Mouse (Mus musculus) cerebral cortex, adult 2 months (tissue): Measurements from ENCODE around the gene Rfc2.

Source experiments
- WGBS: fragments of 180-500 bp; shearing (Covaris S2); methylation state at CpG from one replicate; pipeline ENCODE4 v1.1.7; 2018; 5-methylcytosine and 5-hydroxymethylcytosine counted together

Rfc2 gene

GRCm38 (mm10) chr5:134565696-134566095 is 15.5 kb upstream of the Rfc2 start:
- WGBS = 96% methylated on average over 6 of the region's 6 CpGs

GRCm38 (mm10) chr5:134567445-134567844 is 13.7 kb upstream of the Rfc2 start:
- 86% methylated on average over 4 of the region's 4 CpGs for WGBS

GRCm38 (mm10) chr5:134568030-134568429 is 13.1 kb upstream of the Rfc2 start:
- WGBS = 92% methylated on average over 3 of the region's 3 CpGs

GRCm38 (mm10) chr5:134568964-134569491 is 12.1 kb upstream of the Rfc2 start:
- 52% methylated on average over 8 of the region's 8 CpGs for WGBS

GRCm38 (mm10) chr5:134571730-134572507 is 9.2 kb upstream of the Rfc2 start:
- WGBS = 3% methylated on average over 23 of the region's 23 CpGs

- 57% methylated on average over 10 of the region's 10 CpGs for WGBS
Measured at GRCm38 (mm10) chr5:134572508-134573214, 8.5 kb upstream of the Rfc2 start.

- 98% methylated on average over 5 of the region's 5 CpGs for WGBS
Measured at GRCm38 (mm10) chr5:134575833-134576232, 5.3 kb upstream of the Rfc2 start.

GRCm38 (mm10) chr5:134576517-134577220 is 4.5 kb upstream of the Rfc2 start:
- WGBS = 83% methylated on average over 14 of the region's 14 CpGs

- WGBS = 92% methylated on average over 7 of the region's 7 CpGs
Measured at GRCm38 (mm10) chr5:134577534-134577933, 3.6 kb upstream of the Rfc2 start.

- WGBS = 60% methylated on average over 3 of the region's 3 CpGs
Measured at GRCm38 (mm10) chr5:134579135-134579534, 2.0 kb upstream of the Rfc2 start.

GRCm38 (mm10) chr5:134582221-134582907 is 1.2 kb downstream of the Rfc2 start:
- 7% methylated on average over 30 of the region's 30 CpGs for WGBS

GRCm38 (mm10) chr5:134583006-134583883 is 2.1 kb downstream of the Rfc2 start:
- WGBS = 22% methylated on average over 15 of the region's 15 CpGs

GRCm38 (mm10) chr5:134583884-134584213 is 2.7 kb downstream of the Rfc2 start:
- WGBS = 57% methylated on average over 3 of the region's 3 CpGs

- 81% methylated on average over 5 of the region's 5 CpGs for WGBS
Measured at GRCm38 (mm10) chr5:134584798-134585197, 3.6 kb downstream of the Rfc2 start.

- 95% methylated on average over 3 of the region's 3 CpGs for WGBS
Measured at GRCm38 (mm10) chr5:134589900-134590299, 8.7 kb downstream of the Rfc2 start.

- WGBS = 85% methylated on average over 11 of the region's 11 CpGs
Measured at GRCm38 (mm10) chr5:134592026-134592581, 10.9 kb downstream of the Rfc2 start.

GRCm38 (mm10) chr5:134593093-134593492 is 11.9 kb downstream of the Rfc2 start:
- 94% methylated on average over 9 of the region's 9 CpGs for WGBS

GRCm38 (mm10) chr5:134597711-134598110 is 16.5 kb downstream of the Rfc2 start:
- WGBS = 65% methylated on average over 10 of the region's 10 CpGs

GRCm38 (mm10) chr5:134604376-134604775 is 23.2 kb downstream of the Rfc2 start:
- 93% methylated on average over 11 of the region's 11 CpGs for WGBS

- WGBS = 53% methylated on average over 5 of the region's 5 CpGs
Measured at GRCm38 (mm10) chr5:134607121-134607520, 26.0 kb downstream of the Rfc2 start.
